Mouse (Mus musculus) heart, adult 2 months (tissue): ENCODE results near the gene Hpcal1. TPM values are rescaled to one million over a fixed set of nuclear protein-coding genes. Genes with fewer than 3 reads are reported as not detected.

ENCODE experiments used
- DNase-seq, 2 experiments: peaks; one replicate each; pipeline ENCODE4 v3.0.0; 2021
- H3K27ac ChIP-seq: fragments of 200-600 bp; 2 replicates; pipeline ENCODE4 v1.8.1; 2022
- H3K27me3 ChIP-seq: fragments of 200-500 bp; 2 replicates; pipeline ENCODE4 v1.6.1; 2012; ENCODE audit warnings: mild to moderate bottlenecking, low read length, inconsistent platforms, mixed read lengths; ENCODE audit not compliant: control insufficient read depth, insufficient read depth
- H3K36me3 ChIP-seq: fragments of 200-500 bp; 2 replicates; pipeline ENCODE4 v1.6.1; 2012; ENCODE audit warnings: low read length, inconsistent platforms; ENCODE audit not compliant: control insufficient read depth, insufficient read depth
- H3K4me1 ChIP-seq: fragments of 200-500 bp; 2 replicates; pipeline ENCODE4 v1.6.1; 2011; ENCODE audit warnings: low read length; ENCODE audit not compliant: control insufficient read depth, insufficient read depth
- H3K4me3 ChIP-seq: fragments of 200-600 bp; 2 replicates; pipeline ENCODE4 v1.8.1; 2022
- H3K79me2 ChIP-seq: fragments of 200-500 bp; replicated peaks from 2 replicates; pipeline ENCODE4 v1.6.1; 2012; ENCODE audit warnings: mild to moderate bottlenecking, inconsistent platforms, low read length, moderate library complexity, mixed read lengths; ENCODE audit not compliant: control insufficient read depth, insufficient read depth
- H3K9ac ChIP-seq: fragments of 200-500 bp; 2 replicates; pipeline ENCODE4 v1.6.1; 2012; ENCODE audit warnings: low read depth, mild to moderate bottlenecking, control low read depth, inconsistent platforms, low read length, mixed read lengths
- CTCF ChIP-seq: fragments of 200-600 bp; IDR thresholded peaks from 2 replicates; pipeline ENCODE4 v1.8.1; 2022; ENCODE audit warnings: antibody characterized with exemption, mild to moderate bottlenecking, moderate library complexity
- EP300 ChIP-seq: fragments of 200-500 bp; IDR thresholded peaks from 2 replicates; pipeline ENCODE4 v1.6.1; 2011; ENCODE audit warnings: low read depth, low read length, control low read depth; ENCODE audit not compliant: insufficient read depth
- POLR2A ChIP-seq: fragments of 200-500 bp; IDR thresholded peaks from 2 replicates; pipeline ENCODE4 v1.6.1; 2011; ENCODE audit warnings: mild to moderate bottlenecking, low read depth, low read length, control low read depth; ENCODE audit not compliant: insufficient read depth
- WGBS: fragments of 180-500 bp; shearing (Covaris S2); methylation state at CpG from one replicate; pipeline ENCODE4 v1.1.7; 2018; 5-methylcytosine and 5-hydroxymethylcytosine counted together
- intact Hi-C: fragments of 180-260 bp; cut with DNase I; formaldehyde crosslinking; loops from one replicate; pipeline ENCODE4 v1.15.1; 2025
- polyA plus RNA-seq: library from polyadenylated mRNA; depleted of rRNA; stranded (reverse); fragments of >200 nt; gene quantifications from 2 replicates; pipeline ENCODE4 v1.2.3, GENCODE M21; 2012
- total RNA-seq, 2 experiments: library from RNA; stranded (reverse); gene quantifications; 2 replicates each; pipeline ENCODE4 v1.2.3; 2021

Hpcal1 gene
- total and polyA plus RNA-seq, 3 experiments = 16.3 to 37.9 (median 21.5) TPM

- Histone ChIP-seq H3K27me3 (no peaks in the 10 kb centered on the region), H3K4me1 (peaks cover 35% of the 10 kb centered on the region), H3K27ac (peak overlapping the region; percentile 43), H3K9ac (no peak overlapping the region), H3K36me3 (no peaks in the 10 kb centered on the region), H3K4me3 (no peak overlapping the region), H3K79me2 (peaks cover 3% of the 10 kb centered on the region)
- 0 out of 2 replicates have a peak, but pooled peaks have one; percentile 18 for TF ChIP-seq EP300
- TF ChIP-seq CTCF = no peak
- peak; percentile 41; the same call in 1 of the 2 replicates for TF ChIP-seq POLR2A
- intact Hi-C loops = loop anchor here (2.0 to 5.0 kb wide), 2 partner anchors 35 to 39 kb away; no protein-coding TSS in a partner anchor
- WGBS = 33% methylated on average over 13 of the region's 13 CpGs
- DNase-seq = peak; percentile 58 to 70
Observed at GRCm38 (mm10) chr12:17727676-17728339, 37.2 kb downstream of the Hpcal1 start.

- intact Hi-C loops = loop anchor here (5.0 kb wide), 1 partner anchor 38 kb away; no protein-coding TSS in a partner anchor
- peaks cover 33% of the 10 kb centered on the region for H3K4me1 ChIP-seq
- H3K9ac ChIP-seq = 0 out of 2 replicates have a peak overlapping the region, but pooled peaks have one; percentile 24
- H3K36me3 ChIP-seq = no peaks in the 10 kb centered on the region
- WGBS = 35% methylated on average over 13 of the region's 13 CpGs
- DNase-seq = peak; percentile 73 to 83
- H3K4me3 ChIP-seq = no peak overlapping the region
- H3K27me3 ChIP-seq = no peaks in the 10 kb centered on the region
- peak overlapping the region; percentile 81 for H3K27ac ChIP-seq
- H3K79me2 ChIP-seq = peaks cover 3% of the 10 kb centered on the region
- TF ChIP-seq CTCF = no peak
- 0 out of 2 replicates have a peak, but pooled peaks have one; percentile 37 for TF ChIP-seq EP300
- TF ChIP-seq POLR2A = 0 out of 2 replicates have a peak, but pooled peaks have one; percentile 25
Observed at GRCm38 (mm10) chr12:17729211-17729900, 38.7 kb downstream of the Hpcal1 start.

- WGBS = 92% methylated on average over 7 of the region's 7 CpGs
- H3K36me3 ChIP-seq = no peaks in the 10 kb centered on the region
Observed at GRCm38 (mm10) chr12:17732006-17732405, 41.4 kb downstream of the Hpcal1 start.

GRCm38 (mm10) chr12:17732546-17732945 lies 41.9 kb downstream of the Hpcal1 start:
- Histone ChIP-seq H3K4me1 (peaks cover 19% of the 10 kb centered on the region), H3K4me3 (no peak overlapping the region), H3K36me3 (no peaks in the 10 kb centered on the region), H3K27me3 (no peaks in the 10 kb centered on the region), H3K79me2 (peaks cover 3% of the 10 kb centered on the region), H3K9ac (no peak overlapping the region), H3K27ac (no peak overlapping the region)
- intact Hi-C loops = no loop called here
- WGBS = 91% methylated on average over 4 of the region's 4 CpGs
- no peak for TF ChIP-seq CTCF
- TF ChIP-seq EP300 = no peak
- no peak for TF ChIP-seq POLR2A
- DNase-seq = no peak

More at GRCm38 (mm10) chr12:17732006-17732405, 41.4 kb downstream of the Hpcal1 start:
- no peak overlapping the region for H3K4me3 ChIP-seq
- DNase-seq = no peak
- H3K27ac ChIP-seq = no peak overlapping the region
- no peak overlapping the region for H3K9ac ChIP-seq
- no peak for TF ChIP-seq POLR2A
- TF ChIP-seq CTCF = no peak
- TF ChIP-seq EP300 = no peak
- intact Hi-C loops = no loop called here
- peaks cover 3% of the 10 kb centered on the region for H3K79me2 ChIP-seq
- H3K27me3 ChIP-seq = no peaks in the 10 kb centered on the region
- peaks cover 23% of the 10 kb centered on the region for H3K4me1 ChIP-seq

GRCm38 (mm10) chr12:17733114-17733904 lies 42.7 kb downstream of the Hpcal1 start:
- H3K4me3 ChIP-seq = no peak overlapping the region
- H3K9ac ChIP-seq = no peak overlapping the region
- peaks cover 3% of the 10 kb centered on the region for H3K79me2 ChIP-seq
- no peak for DNase-seq
- H3K27ac ChIP-seq = no peak overlapping the region
- peaks cover 14% of the 10 kb centered on the region for H3K4me1 ChIP-seq
- H3K27me3 ChIP-seq = no peaks in the 10 kb centered on the region
- H3K36me3 ChIP-seq = no peaks in the 10 kb centered on the region
- intact Hi-C loops = no loop called here
- TF ChIP-seq EP300 (no peak), CTCF (no peak), POLR2A (no peak)
- WGBS = 77% methylated on average over 6 of the region's 6 CpGs
